Mouse (Mus musculus): Measurements from ENCODE around the gene Pxn.

Gene Pxn

DNA sequence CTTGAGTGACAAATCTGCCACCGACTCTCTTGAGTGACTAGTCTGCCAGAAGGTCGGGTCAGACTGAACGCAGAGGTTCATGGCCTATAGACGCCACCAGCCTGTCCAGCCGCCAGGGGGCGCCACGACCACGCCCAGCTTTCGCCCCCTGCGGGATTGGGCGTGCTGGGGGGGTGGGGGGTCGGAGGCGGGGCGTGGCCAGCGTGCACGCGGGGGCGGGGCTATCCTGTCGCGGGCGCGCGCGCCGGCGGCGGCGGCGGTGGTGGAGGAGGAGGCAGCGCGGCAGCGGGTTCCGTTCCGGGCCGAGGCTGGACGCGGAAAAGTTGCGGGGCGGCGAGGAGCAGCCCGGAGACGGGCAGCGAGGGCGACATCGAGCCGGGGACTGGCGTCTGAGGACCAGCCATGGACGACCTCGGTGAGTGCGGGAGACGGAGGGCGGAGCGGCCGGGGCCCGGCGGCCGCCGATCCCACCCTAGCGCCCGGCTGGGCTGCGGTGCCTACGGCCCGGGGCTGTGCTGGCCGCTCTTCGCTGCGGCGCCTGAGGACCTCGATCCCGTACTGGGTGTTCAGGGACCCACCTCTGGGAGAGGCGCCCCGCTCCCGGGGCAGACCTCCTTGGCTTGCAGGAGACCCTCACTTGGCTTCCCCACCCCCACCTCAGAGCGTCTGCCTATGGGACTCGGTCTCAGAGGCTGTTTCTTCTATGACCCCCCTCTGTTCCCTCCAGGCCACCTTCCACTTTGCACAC lies at the start of gene Pxn:
Pxn (plus strand) TSS at position 223 of the 748 bp plus-strand sequence.
- peak; percentile 91 for DNase-seq (ENCODE audit: low spot score)

- peak; percentile 36 for DNase-seq (ENCODE audit: low spot score)
These were observed 47.6 kb upstream of the Pxn start for GRCm38 (mm10) chr5:115458918-115459317.

- DNase-seq (ENCODE audit: low spot score), result no peak
These were observed 41.9 kb upstream of the Pxn start for GRCm38 (mm10) chr5:115464408-115465115.

DNA sequence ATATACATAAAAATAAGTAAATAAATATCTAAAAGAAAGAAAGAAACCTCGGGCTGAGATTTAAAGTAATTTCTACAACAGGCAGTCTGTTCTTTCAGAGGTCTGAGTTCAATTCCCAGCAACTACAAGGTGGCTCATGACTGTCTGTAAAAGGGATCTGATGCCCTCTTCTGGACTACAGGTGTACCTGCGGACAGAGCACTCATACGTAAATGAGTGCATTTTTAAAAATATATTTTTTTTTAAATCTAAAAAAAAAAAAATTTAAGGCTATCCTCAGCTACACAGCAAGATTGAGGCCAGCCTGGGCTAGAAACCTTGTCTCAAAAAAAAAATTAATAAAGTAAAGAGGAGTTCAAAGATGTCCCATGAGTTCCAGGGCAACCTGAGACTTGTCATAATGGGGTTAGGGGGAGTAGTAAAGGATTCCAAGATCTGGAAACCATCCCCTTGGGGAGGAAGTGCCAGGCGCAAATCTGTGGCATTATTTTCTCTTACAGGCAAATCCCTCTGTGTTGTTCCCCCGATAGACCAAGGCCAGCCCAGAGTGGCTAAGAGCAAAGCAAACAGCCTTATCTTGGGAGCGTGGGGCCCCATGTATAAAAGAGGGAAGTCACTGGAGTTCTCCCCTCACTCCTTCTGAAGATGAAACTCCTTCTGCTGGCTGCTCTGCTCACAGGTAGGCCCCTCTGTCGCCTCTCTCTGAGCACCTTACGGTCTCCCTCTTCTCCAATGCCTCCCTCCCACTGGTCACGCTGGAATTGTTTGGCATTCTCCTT lies 40.6 kb upstream of the Pxn start, which contains the start of gene Pla2g1b:
Pla2g1b (plus strand) TSS at position 621 of the 779 bp plus-strand sequence.
- no peak for DNase-seq (ENCODE audit: low spot score)

GRCm38 (mm10) chr5:115469791-115470190 lies 36.7 kb upstream of the Pxn start:
- no peak for DNase-seq (ENCODE audit: low spot score)

GRCm38 (mm10) chr5:115470766-115471531 lies 35.5 kb upstream of the Pxn start:
- no peak for DNase-seq (ENCODE audit: low spot score)

- no peak for DNase-seq (ENCODE audit: low spot score)
These were observed 33.3 kb upstream of the Pxn start for GRCm38 (mm10) chr5:115473191-115473590.

- no peak for DNase-seq (ENCODE audit: low spot score)
These were observed 32.2 kb upstream of the Pxn start for GRCm38 (mm10) chr5:115474174-115474828.

- peak; percentile 76 for DNase-seq (ENCODE audit: low spot score)
These were observed 31.0 kb upstream of the Pxn start for GRCm38 (mm10) chr5:115475337-115476106.

DNA sequence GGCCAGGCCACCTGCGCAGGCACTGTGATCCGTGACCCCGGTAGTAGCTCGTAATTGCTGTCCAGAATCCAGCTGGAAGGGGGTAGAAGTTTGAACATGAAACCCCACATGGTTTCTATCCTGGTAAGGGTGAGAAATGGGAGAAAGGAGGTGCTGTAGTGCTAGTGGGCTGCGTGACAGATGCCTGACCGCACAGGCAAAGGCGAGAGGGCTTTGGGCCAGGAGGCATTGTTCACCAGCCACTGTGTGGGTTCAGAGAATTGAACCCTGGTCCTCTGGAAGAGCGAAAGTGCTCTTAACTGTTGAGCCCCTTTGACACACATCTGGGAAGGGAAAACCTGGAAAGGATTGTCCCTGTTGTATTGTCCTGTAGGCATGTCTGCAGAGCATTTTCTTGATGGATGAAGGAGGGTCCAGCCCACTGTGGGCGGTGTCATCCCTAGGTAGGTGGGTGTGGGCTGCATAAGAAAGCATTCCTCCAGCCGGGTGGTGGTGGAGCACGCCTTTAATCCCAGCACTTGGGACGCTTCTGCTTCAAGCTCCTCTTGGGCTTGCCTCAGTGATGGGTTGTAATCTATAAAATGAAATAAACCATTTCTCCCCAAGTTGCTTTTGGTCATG lies 30.3 kb upstream of the Pxn start:
- DNase-seq (ENCODE audit: low spot score), result no peak

- no peak for DNase-seq (ENCODE audit: low spot score)
These were observed 26.9 kb upstream of the Pxn start for GRCm38 (mm10) chr5:115479561-115479960.

- no peak for DNase-seq (ENCODE audit: low spot score)
These were observed 26.4 kb upstream of the Pxn start for GRCm38 (mm10) chr5:115480101-115480500.

- DNase-seq (ENCODE audit: low spot score), result no peak
These were observed 23.8 kb upstream of the Pxn start for GRCm38 (mm10) chr5:115482390-115483265.

DNA sequence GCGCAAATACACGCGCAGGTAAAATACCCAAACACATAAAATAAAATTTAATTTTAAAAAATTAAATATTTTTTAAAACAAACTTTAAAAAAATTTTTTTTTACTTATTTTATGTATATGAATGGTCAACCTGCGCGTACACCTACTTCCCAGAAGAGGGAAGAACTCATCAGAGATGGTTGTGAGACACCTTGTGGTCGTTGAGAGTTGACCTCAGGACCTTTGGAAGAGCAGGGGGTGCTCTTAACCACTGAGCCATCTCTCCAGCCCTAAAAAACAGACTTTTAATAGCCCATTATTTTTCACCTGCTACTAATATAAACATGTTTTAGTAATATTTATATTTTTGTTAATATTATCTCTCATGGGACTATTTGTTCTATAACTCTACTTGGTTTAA lies 23.1 kb upstream of the Pxn start:
- no peak for DNase-seq (ENCODE audit: low spot score)

GRCm38 (mm10) chr5:115483947-115484920 lies 22.2 kb upstream of the Pxn start, which contains the start of gene Sirt4:
Gene Sirt4 (minus strand): TSS chr5:115484725.
- DNase-seq (ENCODE audit: low spot score), result peak; percentile 91

- no peak for DNase-seq (ENCODE audit: low spot score)
These were observed 21.5 kb upstream of the Pxn start for GRCm38 (mm10) chr5:115484996-115485395.

GRCm38 (mm10) chr5:115485489-115486205 lies 20.8 kb upstream of the Pxn start:
- DNase-seq (ENCODE audit: low spot score), result no peak
